Mouse (Mus musculus) G1E (cell line): ENCODE results near the gene Npsr1. TPM values are rescaled to one million over a fixed set of nuclear protein-coding genes. Genes with fewer than 3 reads are reported as not detected.

Source experiments
- ATAC-seq: 2 replicates; pipeline ENCODE4 v1.8.0; 2016; ENCODE audit warnings: mild to moderate bottlenecking; ENCODE audit not compliant: insufficient number of reproducible peaks, poor library complexity, low FRiP score, severe bottlenecking; ENCODE audit errors: extremely low read depth
- DNase-seq: peaks from one replicate; pipeline ENCODE4 v3.0.0; 2012; ENCODE audit warnings: low spot score
- H3K27me3 ChIP-seq: 2 replicates; pipeline ENCODE4 v1.6.1; 2012; ENCODE audit warnings: mild to moderate bottlenecking, low read length, inconsistent platforms; ENCODE audit not compliant: insufficient read depth
- H3K36me3 ChIP-seq: replicated peaks from 2 replicates; pipeline ENCODE3; 2012; ENCODE audit warnings: mild to moderate bottlenecking, inconsistent platforms
- H3K4me1 ChIP-seq: 2 replicates; pipeline ENCODE4 v1.6.1; 2012; ENCODE audit warnings: low read depth, low read length, inconsistent platforms, mixed read lengths; ENCODE audit not compliant: insufficient read depth
- H3K4me3 ChIP-seq: 2 replicates; pipeline ENCODE4 v1.5.1; 2012; ENCODE audit warnings: low read depth, mild to moderate bottlenecking, inconsistent platforms, low read length, moderate library complexity, mixed read lengths
- H3K9me3 ChIP-seq: replicated peaks from 2 replicates; pipeline ENCODE4 v1.6.1; 2012; ENCODE audit warnings: inconsistent platforms
- CTCF ChIP-seq: IDR thresholded peaks from 2 replicates; pipeline ENCODE4 v1.5.1; 2012; ENCODE audit warnings: low read depth, low read length, inconsistent platforms, mixed read lengths
- GATA1 ChIP-seq: IDR thresholded peaks from 2 replicates; pipeline ENCODE4 v1.6.1; 2012; ENCODE audit warnings: borderline replicate concordance, low read length, inconsistent platforms, mixed read lengths
- GATA2 ChIP-seq: IDR thresholded peaks from 2 replicates; pipeline ENCODE4 v1.6.1; 2012; ENCODE audit warnings: low read depth, low read length, inconsistent platforms, borderline replicate concordance
- POLR2AphosphoS5 ChIP-seq: IDR thresholded peaks from 2 replicates; pipeline ENCODE4 v1.6.1; 2012; ENCODE audit warnings: low read depth, low read length, inconsistent platforms; ENCODE audit not compliant: insufficient replicate concordance
- TAL1 ChIP-seq: conservative IDR thresholded peaks from 2 replicates; pipeline ENCODE4 v1.6.1; 2012; ENCODE audit warnings: low read depth, low read length, inconsistent platforms, mixed read lengths
- polyA plus RNA-seq: library from polyadenylated mRNA; stranded (reverse); fragments of >175 nt; gene quantifications from 2 replicates; pipeline ENCODE4 v1.2.3, GENCODE M21; 2012
- total RNA-seq, 2 experiments: library from RNA; stranded (forward) in 1 of 2; stranded (reverse) in 1 of 2; fragments of 200-1000 nt in 1 of 2; fragments of >200 nt in 1 of 2; fragmentation: Nextera tagmentation in 1 of 2; gene quantifications; 2 replicates each; pipeline ENCODE4 v1.2.3; 2014 to 2017

Gene Npsr1
- total and polyA plus RNA-seq, 3 experiments: 0.16 to 1.4 TPM; not detected in 1

DNA sequence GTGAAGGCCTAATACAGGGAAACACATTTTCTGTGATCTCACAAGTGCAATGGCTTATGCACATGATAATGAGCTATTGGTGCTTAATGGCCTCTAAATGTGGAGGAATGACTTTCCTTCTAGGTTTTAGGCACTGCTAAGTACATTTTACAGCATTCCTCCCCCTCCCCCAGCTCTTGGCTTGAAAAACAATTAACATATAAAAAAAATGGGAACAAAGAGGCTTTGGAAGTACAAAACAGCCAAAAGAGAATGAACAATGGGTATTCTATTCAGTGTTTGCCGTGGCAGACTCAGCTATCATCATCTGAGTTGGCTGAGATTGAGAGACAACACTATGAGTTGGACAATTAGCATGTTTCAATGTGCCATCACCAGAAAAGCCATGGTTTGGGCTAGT lies 62.6 kb downstream of the Npsr1 start:
- DNase-seq (no peak), ATAC-seq (no peak)
- Histone ChIP-seq H3K36me3 (no peaks in the 10 kb centered on the region), H3K27me3 (peaks cover 10% of the 10 kb centered on the region; the same call in 1 of the 2 replicates), H3K4me3 (no peak overlapping the region), H3K4me1 (no peaks in the 10 kb centered on the region), H3K9me3 (no peaks in the 10 kb centered on the region)
- TF ChIP-seq CTCF (no peak), POLR2AphosphoS5 (no peak), GATA2 (no peak), GATA1 (no peak)

GRCm38 (mm10) chr9:24168501-24168900 lies 70.7 kb downstream of the Npsr1 start:
- no peak for DNase-seq
- Histone ChIP-seq H3K36me3 (no peaks in the 10 kb centered on the region), H3K27me3 (peaks cover 21% of the 10 kb centered on the region), H3K4me3 (no peak overlapping the region), H3K9me3 (no peaks in the 10 kb centered on the region), H3K4me1 (no peaks in the 10 kb centered on the region)
- no peak for ATAC-seq
- no peak for TF ChIP-seq GATA2
- no peak for TF ChIP-seq CTCF
- TF ChIP-seq POLR2AphosphoS5: no peak
- TF ChIP-seq GATA1: no peak
- no peak for TF ChIP-seq TAL1

- no peak for ATAC-seq
- TF ChIP-seq TAL1: no peak
- TF ChIP-seq CTCF: no peak
- TF ChIP-seq GATA1: no peak
- no peak for TF ChIP-seq POLR2AphosphoS5
- TF ChIP-seq GATA2: no peak
- Histone ChIP-seq H3K4me3 (no peak overlapping the region), H3K4me1 (no peaks in the 10 kb centered on the region), H3K9me3 (no peaks in the 10 kb centered on the region), H3K36me3 (no peaks in the 10 kb centered on the region), H3K27me3 (peaks cover 13% of the 10 kb centered on the region)
- no peak for DNase-seq
These were observed 72.9 kb downstream of the Npsr1 start for GRCm38 (mm10) chr9:24170728-24171127.

- no peak overlapping the region for H3K4me3 ChIP-seq
- H3K9me3 ChIP-seq: no peaks in the 10 kb centered on the region
- DNase-seq: no peak
- peaks cover 4% of the 10 kb centered on the region for H3K27me3 ChIP-seq
- no peaks in the 10 kb centered on the region for H3K4me1 ChIP-seq
- ATAC-seq: no peak
- TF ChIP-seq GATA2: no peak
- TF ChIP-seq GATA1: no peak
- no peak for TF ChIP-seq TAL1
- no peak for TF ChIP-seq CTCF
- TF ChIP-seq POLR2AphosphoS5: no peak
- no peaks in the 10 kb centered on the region for H3K36me3 ChIP-seq
These were observed 80.9 kb downstream of the Npsr1 start for GRCm38 (mm10) chr9:24178744-24179143.

DNA sequence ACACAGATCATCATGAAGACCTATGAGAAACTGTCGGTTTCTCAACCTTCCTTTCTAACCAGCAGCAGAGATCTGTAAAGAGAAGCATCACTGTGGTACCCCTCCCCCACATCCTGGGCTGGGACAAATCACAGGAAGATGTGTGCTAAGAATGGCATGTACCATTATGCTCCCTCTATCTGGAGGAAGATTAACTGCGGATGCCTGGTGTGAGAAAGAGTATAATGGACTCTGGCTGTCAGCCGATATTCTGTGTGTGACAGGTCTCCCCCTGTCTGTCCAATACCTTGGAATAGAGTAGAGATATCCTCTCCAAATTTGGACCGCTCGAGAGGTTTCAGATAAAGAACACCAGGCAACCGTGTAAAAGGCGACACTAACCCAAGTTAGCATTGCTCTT lies 83.1 kb downstream of the Npsr1 start:
- TF ChIP-seq GATA1: no peak
- no peak for TF ChIP-seq GATA2
- no peak for TF ChIP-seq POLR2AphosphoS5
- no peak for TF ChIP-seq TAL1
- TF ChIP-seq CTCF: no peak
- H3K4me1 ChIP-seq: no peaks in the 10 kb centered on the region
- no peaks in the 10 kb centered on the region for H3K36me3 ChIP-seq
- no peaks in the 10 kb centered on the region for H3K9me3 ChIP-seq
- ATAC-seq: no peak
- no peak for DNase-seq
- H3K27me3 ChIP-seq: peaks cover 7% of the 10 kb centered on the region
- H3K4me3 ChIP-seq: no peak overlapping the region

DNA sequence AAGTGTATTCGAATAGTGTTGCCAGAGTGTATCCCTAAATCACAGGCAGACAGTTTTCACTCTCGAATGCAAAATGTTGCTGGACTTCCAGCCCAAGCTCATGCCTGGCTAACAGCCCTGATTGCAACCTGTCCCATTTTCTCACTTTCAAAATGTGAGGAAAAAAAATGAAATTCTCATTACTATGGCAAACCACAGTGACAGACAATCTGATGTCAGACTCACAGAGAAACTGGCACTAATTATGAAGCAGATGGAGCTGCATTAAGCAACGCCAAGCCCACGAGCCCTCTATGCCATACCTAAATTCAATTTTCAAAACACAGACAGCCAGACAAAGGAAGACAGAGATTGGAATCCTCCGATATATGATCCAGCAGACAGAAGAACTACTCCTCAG lies 88.5 kb downstream of the Npsr1 start:
- no peak overlapping the region for H3K4me3 ChIP-seq
- peaks cover 18% of the 10 kb centered on the region for H3K27me3 ChIP-seq
- no peaks in the 10 kb centered on the region for H3K36me3 ChIP-seq
- DNase-seq (no peak), ATAC-seq (no peak)
- TF ChIP-seq GATA2 (no peak), POLR2AphosphoS5 (no peak), GATA1 (no peak), TAL1 (no peak), CTCF (no peak)
- no peaks in the 10 kb centered on the region for H3K4me1 ChIP-seq
- no peaks in the 10 kb centered on the region for H3K9me3 ChIP-seq
